Mouse (Mus musculus): ENCODE data around the gene Tas1r1. TPM values are rescaled to one million over a fixed set of nuclear protein-coding genes. Genes with fewer than 3 reads are reported as not detected.

Tas1r1 gene
- polyA plus RNA-seq (2017; shearing (Covaris generic)) = not detected

DNA sequence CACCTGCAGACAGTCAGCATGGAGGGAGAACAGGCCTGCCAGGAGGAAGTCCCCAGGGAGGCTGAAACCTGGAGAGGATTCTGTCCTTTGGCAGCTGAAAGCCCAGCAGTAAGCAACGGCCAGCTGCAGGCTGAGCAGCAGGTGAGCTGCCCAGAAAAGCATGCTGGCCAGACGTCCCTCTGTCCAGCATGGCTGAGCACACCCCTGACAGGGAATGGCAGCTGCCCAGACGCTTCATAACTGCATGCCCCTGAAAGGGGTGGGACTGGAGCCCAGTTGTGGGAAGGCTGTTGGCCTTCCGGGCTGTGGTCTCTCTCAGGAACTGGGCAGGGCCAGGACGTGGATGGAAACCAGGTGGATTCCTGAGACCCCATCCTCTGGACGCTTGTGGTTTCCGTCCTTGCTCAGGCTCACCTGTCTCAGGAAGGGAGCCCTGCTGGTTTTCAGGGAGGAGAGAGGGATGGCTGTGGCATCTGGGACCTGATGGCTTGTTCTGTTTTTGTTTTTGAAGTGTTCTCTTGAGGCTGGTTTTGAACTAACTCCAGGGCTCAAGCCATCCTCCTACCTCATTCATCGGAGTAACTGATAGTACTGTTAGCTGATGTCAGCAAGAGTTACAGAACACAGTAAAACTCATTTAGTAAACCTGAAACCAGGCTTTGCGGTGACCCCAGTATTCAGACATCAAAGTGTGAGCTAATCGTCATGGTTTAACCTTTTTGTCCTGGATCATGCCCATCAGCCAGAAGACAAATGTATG lies at the start of gene Tas1r1:
Gene Tas1r1, minus strand, starts transcription at position 344 of the 760 bp plus-strand sequence.

DNA sequence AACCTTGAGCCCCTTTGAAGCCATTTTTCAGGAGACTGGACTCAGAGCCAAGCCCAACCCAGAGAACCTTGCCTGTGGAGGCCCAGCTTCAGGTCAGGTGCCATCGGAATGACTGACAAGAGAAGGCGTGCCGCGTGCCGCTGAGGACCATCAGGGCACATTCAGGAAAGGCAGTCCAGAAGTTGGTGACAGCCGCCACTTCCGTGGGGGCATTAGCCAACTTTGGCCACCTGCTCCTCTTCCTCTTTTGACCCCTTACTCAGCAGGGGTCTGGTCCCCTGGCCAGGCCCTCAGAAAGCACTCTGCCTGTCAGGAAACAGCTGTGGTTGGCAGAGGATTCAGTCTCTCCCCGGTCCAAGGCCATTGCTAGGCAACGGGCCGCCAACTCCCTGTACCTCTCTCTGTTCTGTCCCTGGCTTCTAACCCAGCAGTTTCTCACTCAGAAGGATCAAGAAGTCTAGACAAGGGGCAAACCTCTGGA lies 33.8 kb upstream of the Tas1r1 start, which contains the start of gene Plekhg5:
Gene Plekhg5, plus strand, starts transcription at position 378 of the 481 bp plus-strand sequence.

GRCm38 (mm10) chr4:152038985-152039830 lies 840 bp upstream of the Tas1r1 start, which contains the start of gene Nol9:
Nol9 (plus strand) TSS chr4:152039321.

DNA sequence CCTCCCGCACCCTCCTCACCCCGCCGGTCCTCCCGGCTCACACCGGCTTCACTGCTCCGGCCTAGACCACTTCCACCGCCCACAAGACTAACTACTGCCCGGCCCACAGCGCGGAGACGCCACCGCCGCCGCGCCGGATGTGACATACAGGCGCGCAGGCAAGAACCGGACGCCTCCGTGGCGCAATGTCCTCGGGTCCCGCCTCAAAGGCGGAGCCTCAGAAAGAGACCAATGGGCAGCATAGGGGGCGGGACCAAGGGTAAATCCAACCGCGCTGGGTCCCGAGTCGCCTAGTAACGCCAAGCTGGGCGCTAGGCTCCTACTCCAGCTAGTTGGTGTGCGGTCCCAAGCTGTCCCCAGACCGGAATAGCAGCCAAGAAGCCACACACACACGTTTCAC lies 10.8 kb downstream of the Tas1r1 start, which contains the start of gene Zbtb48:
Gene Zbtb48, minus strand, starts transcription at position 148 of the 400 bp plus-strand sequence.

GRCm38 (mm10) chr4:152008622-152009075 lies 29.7 kb downstream of the Tas1r1 start, which contains the start of gene Klhl21:
Klhl21 (plus strand) TSS chr4:152008803.

GRCm38 (mm10) chr4:151996173-151996950 lies 42.0 kb downstream of the Tas1r1 start, which contains the start of gene Phf13:
Phf13 (minus strand) TSS chr4:151996258.

GRCm38 (mm10) chr4:151988342-151989109 lies 49.8 kb downstream of the Tas1r1 start, which contains the start of gene Thap3:
Thap3 (minus strand) TSS chr4:151988997.

Other genes starting within 250 kb of the Tas1r1 start
- gene Camta1, start 176.7 kb downstream of the Tas1r1 start, polyA plus RNA-seq (2017; shearing (Covaris generic)) = 41.7 TPM
- gene Dnajc11, start 104.9 kb downstream of the Tas1r1 start, polyA plus RNA-seq (2017; shearing (Covaris generic)) = 44.9 TPM
- gene Thap3, start 49.6 kb downstream of the Tas1r1 start, polyA plus RNA-seq (2017; shearing (Covaris generic)) = 80.1 TPM
- gene Phf13, start 42.3 kb downstream of the Tas1r1 start, polyA plus RNA-seq (2017; shearing (Covaris generic)) = 64.0 TPM
- gene Klhl21, start 29.8 kb downstream of the Tas1r1 start, polyA plus RNA-seq (2017; shearing (Covaris generic)) = 56.3 TPM
- gene Zbtb48, start 10.9 kb downstream of the Tas1r1 start, polyA plus RNA-seq (2017; shearing (Covaris generic)) = 32.4 TPM
- gene Nol9, start 753 bp upstream of the Tas1r1 start, polyA plus RNA-seq (2017; shearing (Covaris generic)) = 47.1 TPM
- gene Plekhg5, start 33.9 kb upstream of the Tas1r1 start, polyA plus RNA-seq (2017; shearing (Covaris generic)) = 1.5 TPM
- 72.7 TPM for gene Tnfrsf25, start 77.4 kb upstream of the Tas1r1 start, polyA plus RNA-seq (2017; shearing (Covaris generic))
- gene Espn, start 113.8 kb upstream of the Tas1r1 start, polyA plus RNA-seq (2017; shearing (Covaris generic)) = 9.3 TPM
- not detected for gene Hes2, start 120.3 kb upstream of the Tas1r1 start, polyA plus RNA-seq (2017; shearing (Covaris generic))
- gene Acot7, start 139.6 kb upstream of the Tas1r1 start, polyA plus RNA-seq (2017; shearing (Covaris generic)) = 6.2 TPM
- not detected for gene Gpr153, start 235.7 kb upstream of the Tas1r1 start, polyA plus RNA-seq (2017; shearing (Covaris generic))

All from naive thymus-derived CD4-positive, alpha-beta T cell, adult 5 months (primary cell).